Mouse (Mus musculus) cerebellum, postnatal 10 days (tissue): Measurements from ENCODE around the gene Spag5.

Experiments
- DNase-seq, 2 experiments: peaks; one replicate each; pipeline ENCODE4 v3.0.0; 2021; ENCODE audit warnings: mixed read lengths in 2 of 2

Gene Spag5

DNA sequence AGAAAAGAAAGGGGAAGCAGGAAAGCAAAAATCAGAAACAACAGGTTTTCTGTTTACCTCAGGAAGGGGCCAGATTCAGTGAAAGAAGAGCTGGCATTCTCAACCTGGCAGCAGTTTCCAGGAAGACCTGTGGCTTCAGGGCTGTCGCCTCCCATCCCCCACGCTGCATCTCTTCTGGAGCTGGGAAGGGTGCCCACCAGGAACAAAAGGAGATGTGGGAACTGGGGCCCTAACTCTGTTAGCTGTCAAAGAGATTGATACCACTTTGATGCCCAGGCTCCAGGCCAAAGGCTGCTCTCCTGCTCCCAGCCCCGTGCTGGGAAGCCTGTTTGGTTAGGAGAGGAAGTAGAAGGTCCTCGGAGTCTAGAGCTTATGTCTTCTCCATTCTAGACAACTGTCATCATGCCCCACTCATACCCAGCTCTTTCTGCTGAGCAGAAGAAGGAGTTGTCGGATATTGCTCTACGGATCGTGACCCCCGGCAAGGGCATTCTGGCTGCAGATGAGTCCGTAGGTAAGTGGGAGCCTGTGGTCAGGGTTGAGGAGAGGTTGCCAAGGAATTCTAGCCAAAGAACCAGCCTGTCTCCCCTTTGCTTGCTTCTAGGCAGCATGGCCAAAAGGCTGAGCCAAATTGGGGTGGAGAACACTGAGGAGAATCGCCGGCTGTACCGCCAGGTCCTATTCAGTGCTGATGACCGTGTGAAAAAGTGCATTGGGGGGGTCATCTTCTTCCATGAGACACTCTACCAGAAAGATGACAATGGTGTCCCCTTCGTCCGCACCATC is 22.9 kb downstream of the Spag5 start:
- DNase-seq, result peak; percentile 90 to 91

- peak; percentile 64 to 66 for DNase-seq
Observed at GRCm38 (mm10) chr11:78324965-78325364, 23.6 kb downstream of the Spag5 start.

DNA sequence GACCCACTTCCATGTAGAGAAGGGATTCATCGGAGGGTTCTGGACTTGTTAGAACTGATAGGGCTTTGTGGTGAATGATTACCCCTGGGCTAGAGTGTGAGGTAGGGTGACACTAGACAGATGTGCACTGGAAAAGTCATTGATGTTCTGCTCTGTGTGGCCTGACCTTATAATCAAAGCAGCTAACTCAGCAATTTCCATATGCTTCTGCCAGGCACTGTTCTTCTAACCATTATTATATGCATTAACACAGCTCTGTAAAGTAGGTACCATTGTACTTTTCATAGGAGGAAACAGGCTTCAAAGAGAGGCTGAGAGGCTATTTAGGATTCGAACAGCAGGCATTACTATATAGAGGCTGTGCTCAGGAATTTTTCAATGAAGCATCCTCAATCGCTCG is 25.9 kb downstream of the Spag5 start:
- DNase-seq, result no peak

DNA sequence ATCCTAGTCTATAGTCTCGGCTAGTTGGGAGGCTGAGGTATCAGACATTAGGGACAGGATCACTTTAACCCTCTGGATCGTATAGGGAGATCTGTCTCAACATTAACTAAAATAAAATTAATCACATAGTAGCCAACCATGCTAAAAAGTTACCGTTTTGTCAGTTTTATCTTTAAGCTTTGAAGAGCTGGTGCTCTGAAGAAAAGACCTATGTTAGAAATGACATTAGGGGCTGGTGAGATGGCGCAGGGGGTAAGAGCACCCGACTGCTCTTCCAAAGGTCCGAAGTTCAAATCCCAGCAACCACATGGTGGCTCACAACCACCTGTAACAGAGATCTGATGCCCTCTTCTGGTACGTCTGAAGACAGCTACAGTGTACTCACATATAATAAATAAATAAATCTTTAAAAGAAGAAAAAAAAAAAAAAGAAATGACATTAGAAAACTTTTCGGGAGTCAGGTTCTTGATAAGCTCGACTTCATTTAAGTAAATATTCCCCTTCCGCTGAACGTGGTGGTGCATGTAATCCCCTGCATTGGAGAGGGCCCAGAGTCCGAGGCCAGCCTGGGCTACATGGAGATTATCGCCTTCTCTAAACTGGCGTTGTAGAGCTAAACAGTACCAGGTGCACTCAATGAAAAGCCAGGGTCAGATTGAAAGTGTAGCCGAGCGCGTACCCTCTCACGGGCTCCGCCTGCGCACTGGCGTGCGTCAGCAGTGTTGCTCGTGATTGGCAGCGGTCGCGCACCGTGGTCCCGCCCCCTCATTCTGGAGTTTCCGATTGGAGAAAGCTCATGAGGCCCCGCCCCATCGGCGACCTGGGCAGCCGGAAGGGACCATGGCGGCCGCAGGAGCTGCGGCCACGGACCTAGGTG is 26.5 kb downstream of the Spag5 start, which contains the start of gene Pigs:
Pigs (plus strand) TSS at position 782 of the 878 bp plus-strand sequence.
- peak; percentile 99 for DNase-seq

- no peak for DNase-seq
Observed at GRCm38 (mm10) chr11:78328512-78329056, 27.3 kb downstream of the Spag5 start.

GRCm38 (mm10) chr11:78332676-78333075 is 31.3 kb downstream of the Spag5 start:
- no peak for DNase-seq

DNA sequence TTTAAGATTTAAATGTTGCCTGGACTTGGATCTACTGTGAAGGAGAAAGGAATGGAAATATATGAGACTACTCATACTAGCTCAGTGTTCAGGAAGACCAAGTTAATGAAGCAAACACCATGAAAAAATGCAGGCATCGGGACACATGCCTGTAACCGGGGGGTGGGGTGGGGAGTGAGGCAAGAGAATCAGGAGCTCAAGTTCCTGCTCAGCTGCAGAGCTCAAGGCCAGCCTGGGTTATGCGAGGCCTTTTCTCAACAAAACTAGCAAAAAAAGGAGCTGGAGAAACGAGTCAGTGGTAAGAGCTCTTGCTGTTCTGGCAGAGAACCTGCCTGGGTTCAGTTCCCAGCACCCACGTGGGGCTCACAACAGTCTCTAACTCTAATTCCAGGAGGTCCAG is 32.7 kb downstream of the Spag5 start:
- no peak for DNase-seq

GRCm38 (mm10) chr11:78337040-78337439 is 35.7 kb downstream of the Spag5 start:
- no peak for DNase-seq

DNA sequence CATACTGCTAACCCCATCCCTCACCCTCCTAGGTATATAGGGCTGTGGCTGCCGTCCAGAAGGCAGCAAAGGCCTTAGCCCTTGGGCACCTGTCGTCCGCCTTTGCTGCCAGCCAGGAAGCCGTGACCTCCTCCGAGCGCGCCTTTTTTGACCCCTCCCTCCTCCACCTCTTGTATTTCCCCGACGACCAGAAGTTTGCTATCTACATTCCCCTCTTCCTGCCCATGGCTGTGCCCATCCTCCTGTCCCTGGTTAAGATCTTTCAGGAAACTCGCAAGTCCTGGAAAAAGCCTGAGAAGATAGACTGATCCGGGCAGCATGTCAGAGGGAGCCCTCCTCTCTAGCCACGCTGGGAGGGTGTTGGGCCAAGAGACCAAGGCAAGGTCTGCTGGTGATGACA is 40.4 kb downstream of the Spag5 start:
- DNase-seq, result no peak

DNA sequence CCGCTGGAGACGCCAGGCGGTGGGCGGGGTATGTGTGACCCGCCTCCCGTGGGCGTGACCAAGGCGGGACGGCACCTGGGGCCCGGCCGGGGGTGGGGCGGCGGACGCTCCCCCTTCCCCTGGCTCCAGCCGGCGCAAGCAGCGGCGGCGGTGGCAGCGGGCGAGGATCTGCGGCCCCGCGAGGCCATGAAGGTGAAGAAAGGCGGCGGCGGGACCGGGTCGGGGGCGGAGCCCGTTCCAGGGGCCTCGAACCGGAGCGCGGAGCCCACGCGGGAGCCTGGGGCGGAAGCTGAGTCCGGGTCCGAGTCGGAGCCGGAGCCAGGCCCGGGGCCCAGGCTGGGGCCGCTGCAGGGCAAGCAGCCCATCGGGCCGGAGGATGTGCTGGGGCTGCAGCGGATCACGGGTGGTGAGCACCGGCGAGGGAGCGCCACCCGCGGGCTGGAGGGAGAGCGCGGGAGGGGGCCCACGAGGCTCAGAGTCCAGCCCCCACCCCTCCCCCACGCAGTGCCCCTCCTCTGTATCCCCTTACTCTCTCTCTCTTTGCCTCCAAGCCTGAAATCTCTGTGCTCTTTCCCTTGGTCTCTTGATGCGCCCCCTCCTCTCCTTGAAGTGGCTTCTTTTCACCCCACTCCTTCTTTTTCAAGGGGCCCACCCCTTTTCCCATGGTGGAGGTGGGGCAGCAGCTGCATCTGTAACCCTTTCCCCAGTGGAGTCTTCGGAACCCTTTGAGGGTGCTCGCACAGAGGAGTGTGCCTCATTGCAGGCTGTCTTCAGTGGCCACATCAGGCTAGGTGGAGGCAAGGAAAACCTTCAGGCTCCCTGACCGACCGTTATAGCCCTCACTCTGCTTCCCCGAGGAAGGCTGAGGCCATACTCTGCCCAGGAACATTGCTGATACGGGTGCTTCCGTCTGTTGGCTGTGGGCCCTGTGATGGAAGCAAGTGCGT is 42.3 kb downstream of the Spag5 start, which contains the start of gene Unc119:
Unc119 (plus strand) TSS at position 102 of the 947 bp plus-strand sequence.
- DNase-seq, result peak; percentile 86 to 90

DNA sequence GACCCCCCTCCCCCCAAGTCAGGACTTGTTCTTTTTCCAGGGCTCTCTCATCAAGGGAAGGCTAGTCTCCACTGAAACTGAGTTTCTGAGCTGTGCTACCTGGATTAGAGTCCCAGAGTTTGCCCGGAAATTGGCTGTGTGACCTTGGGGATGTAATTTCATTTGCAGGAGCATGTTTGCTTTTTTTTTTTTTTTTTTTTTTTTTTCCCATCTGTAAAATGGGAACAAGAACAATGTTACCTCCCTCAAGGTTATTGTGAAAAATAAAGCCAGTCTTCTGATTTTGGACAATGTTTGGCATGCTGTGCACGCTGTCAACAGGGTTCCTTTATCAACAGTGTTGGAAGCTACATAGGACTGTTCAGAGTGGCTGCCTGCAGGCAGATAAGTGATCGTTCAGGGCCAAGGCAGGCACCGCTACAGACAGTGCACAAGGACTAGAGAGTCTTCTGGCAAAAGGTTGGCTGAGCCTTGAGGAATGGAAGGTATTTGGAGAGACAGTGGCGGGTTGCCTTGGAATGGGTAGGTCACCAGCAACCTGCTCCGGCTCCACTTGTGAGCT is 43.1 kb downstream of the Spag5 start:
- no peak for DNase-seq

- DNase-seq, result peak in 1 of 2 experiments; percentile 66
Observed at GRCm38 (mm10) chr11:78344890-78345715, 43.8 kb downstream of the Spag5 start.

GRCm38 (mm10) chr11:78345801-78346200 is 44.5 kb downstream of the Spag5 start:
- DNase-seq, result no peak

- DNase-seq, result no peak
Observed at GRCm38 (mm10) chr11:78346326-78347069, 45.2 kb downstream of the Spag5 start.

DNA sequence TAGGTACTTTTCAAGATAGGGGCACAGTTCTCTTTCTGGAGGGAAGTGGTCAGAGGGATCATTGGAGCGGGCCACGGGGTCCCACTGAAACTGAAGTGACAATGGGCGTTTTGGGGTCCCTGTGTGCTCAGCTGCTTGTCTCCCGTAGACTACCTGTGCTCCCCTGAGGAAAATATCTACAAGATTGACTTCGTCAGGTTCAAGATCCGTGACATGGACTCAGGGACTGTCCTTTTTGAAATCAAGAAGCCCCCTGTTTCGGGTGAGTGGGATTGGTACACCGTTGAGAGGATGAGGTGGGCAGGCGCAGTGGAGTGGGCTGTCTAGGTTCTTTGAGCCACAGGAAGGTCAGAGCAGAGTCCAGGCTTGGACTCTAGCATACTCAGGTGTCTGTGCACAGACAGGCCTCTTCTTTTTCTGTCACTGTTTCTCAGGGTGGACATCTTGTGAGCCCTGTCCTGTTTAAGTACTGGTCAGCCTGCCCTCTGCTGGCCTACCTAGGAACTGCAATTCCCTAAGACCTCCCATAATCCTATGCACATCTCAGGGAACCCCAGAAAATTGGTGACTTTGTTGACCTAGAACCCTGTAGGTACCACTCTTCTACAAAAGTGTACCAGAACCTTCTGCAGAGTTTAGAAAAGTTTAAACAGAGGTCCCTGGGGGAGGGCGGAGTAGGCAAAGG is 45.9 kb downstream of the Spag5 start:
- DNase-seq, result peak; percentile 91 to 94

DNA sequence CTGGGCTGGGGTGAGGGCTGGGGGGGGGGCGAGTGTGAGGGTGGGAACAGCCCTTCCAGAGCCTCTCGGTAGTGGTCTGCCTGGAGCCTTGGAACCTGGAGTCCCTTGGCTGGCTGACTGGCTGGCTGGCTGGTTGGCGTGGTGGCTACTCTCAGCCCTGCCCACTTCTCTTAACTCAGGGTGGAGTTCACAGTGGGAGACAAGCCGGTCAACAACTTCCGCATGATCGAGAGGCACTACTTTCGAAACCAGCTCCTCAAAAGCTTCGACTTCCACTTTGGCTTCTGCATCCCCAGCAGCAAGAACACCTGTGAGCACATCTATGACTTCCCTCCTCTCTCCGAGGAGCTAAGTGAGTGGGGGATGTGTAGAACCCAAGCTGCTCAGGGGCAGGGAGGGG is 46.6 kb downstream of the Spag5 start:
- no peak for DNase-seq

- DNase-seq, result no peak
Observed at GRCm38 (mm10) chr11:78348474-78348873, 47.1 kb downstream of the Spag5 start.

DNA sequence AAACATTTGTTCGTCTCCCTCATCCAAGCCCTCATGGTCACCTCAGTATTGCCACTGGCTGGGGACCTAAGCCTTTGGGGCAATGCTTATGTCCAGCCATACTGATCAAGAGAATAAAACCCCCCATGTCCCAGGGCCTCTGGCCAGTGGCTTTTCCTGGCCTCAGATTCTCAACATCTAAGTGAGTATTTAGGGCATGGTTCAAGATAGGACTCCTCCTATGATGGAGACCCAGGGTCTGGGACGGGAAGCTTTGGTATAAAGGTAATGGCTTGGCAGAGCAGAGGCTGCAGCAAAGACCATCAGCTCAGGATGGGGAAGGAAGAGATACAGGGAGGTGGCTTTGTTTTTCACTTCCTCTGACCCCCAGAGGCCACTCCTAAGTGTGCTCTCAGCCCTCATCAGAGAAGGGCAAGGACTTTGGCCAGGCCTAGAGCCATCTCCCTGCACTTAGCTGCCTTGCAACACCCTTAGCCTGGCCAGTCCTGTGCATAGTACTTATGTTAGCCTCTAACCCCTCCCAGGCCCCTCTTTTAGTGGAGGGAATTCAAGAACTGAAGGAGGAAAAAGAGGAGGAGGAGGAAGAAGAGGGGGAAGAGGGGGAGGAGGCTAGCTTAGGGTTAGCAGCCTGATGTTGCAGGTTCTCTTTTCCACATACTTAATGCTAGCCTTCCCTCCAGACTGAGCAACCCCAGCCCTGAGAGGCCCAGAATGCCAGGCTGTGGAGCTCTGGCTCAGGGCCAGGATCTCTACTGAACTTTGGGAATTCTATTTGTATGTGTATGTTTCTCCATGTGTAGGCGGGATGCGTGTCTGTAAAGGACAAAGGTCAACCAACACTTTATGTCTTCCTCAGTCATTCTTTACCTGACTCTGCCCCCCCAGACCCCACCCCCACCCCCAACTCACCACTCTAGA is 48.4 kb downstream of the Spag5 start:
- no peak for DNase-seq
